Comparison of ENCODE assay signal across 24 mouse cellular contexts in the genomic region with DNA sequence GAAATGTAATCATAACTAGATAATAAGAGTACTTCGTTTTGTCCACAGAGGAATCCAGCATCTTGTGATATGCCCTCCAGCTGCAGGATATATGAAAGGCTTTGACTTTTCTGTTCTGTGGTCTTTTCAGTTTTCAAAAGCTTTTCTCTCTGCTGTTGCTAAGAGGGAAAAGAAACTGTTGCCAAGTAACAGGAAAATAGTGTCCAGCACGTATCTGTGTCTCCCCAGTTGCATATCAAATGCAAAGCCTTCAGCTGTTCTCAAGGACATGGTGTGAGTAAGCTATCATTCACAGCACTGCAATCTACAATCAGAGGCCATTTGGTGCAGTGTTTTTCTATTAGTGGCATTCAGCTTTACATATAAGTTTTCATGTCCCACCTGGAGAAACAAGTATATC.
A peak's percentile ranks its signal among the peaks of the same experiment; 100 is the strongest.
DNase-seq lines count a peak whose midpoint lies in the region; ATAC-seq lines count a peak whose summit lies in the region.
"Had no signal": no experiment of that assay in that cellular context is flagged by ENCODE, and none has a peak within 500 bp of the region (broad histone marks: within the 10 kb centered on the region; RNA-seq: fewer than 3 reads in every experiment).

No protein-coding gene starts in this region.

- no peaks in the 10 kb centered on the region for H3K4me1 ChIP-seq in forebrain, embryonic 14.5 days (ENCODE audit: control insufficient read depth, insufficient read depth, low read length)
- H3K4me1 ChIP-seq in forebrain, embryonic 10.5 days: no peaks in the 10 kb centered on the region
- no peaks in the 10 kb centered on the region for H3K4me1 ChIP-seq in midbrain, embryonic 11.5 days (ENCODE audit: control insufficient read depth, insufficient read depth, low read length)
- H3K4me1 ChIP-seq in midbrain, embryonic 10.5 days: 0 out of 2 replicates have a peak, but pooled peaks cover 4% of the 10 kb centered on the region
- H3K4me1 ChIP-seq in midbrain, embryonic 14.5 days (ENCODE audit: control insufficient read depth, insufficient read depth, low read length): no peaks in the 10 kb centered on the region; the same call in 1 of the 2 replicates
- H3K4me1 ChIP-seq: embryonic facial prominence, embryonic 15.5 days; heart, embryonic 12.5 days; limb, embryonic 12.5 days had no signal

- ATAC-seq in forebrain, embryonic 14.5 days: no peak; the same call in 1 of the 2 replicates
- ATAC-seq in midbrain, embryonic 11.5 days (ENCODE audit: low FRiP score): peak; percentile 44; the same call in 1 of the 2 replicates
- peak; percentile 37; the same call in 1 of the 2 replicates for ATAC-seq in midbrain, embryonic 14.5 days (ENCODE audit: low FRiP score, low TSS enrichment)
- ATAC-seq: intestine, postnatal 0 days; liver, postnatal 0 days; lung, postnatal 0 days; Patski had no signal

- no peak overlapping the region for H3K4me3 ChIP-seq in forebrain, embryonic 14.5 days (ENCODE audit: low read depth, low read length)
- H3K4me3 ChIP-seq in forebrain, embryonic 10.5 days: no peak overlapping the region
- no peak overlapping the region for H3K4me3 ChIP-seq in midbrain, embryonic 11.5 days (ENCODE audit: low read depth, low read length)
- no peak overlapping the region for H3K4me3 ChIP-seq in midbrain, embryonic 10.5 days
- H3K4me3 ChIP-seq in midbrain, embryonic 14.5 days (replicated peaks; ENCODE audit: low read depth, low read length): no peak overlapping the region
- H3K4me3 ChIP-seq: embryonic facial prominence, embryonic 15.5 days; heart, embryonic 12.5 days; limb, embryonic 12.5 days had no signal

- 39% methylated on average over 2 of the region's 2 CpGs for WGBS in forebrain, embryonic 14.5 days
- 70% methylated on average over 2 of the region's 2 CpGs for WGBS in forebrain, embryonic 10.5 days
- 42% methylated on average over 2 of the region's 2 CpGs for WGBS in midbrain, embryonic 11.5 days
- 64% methylated on average over 2 of the region's 2 CpGs for WGBS in midbrain, embryonic 10.5 days
- WGBS in midbrain, embryonic 14.5 days: 12% methylated on average over 2 of the region's 2 CpGs

- H3K9ac ChIP-seq in forebrain, embryonic 14.5 days (ENCODE audit: low read length): no peak overlapping the region
- H3K9ac ChIP-seq in midbrain, embryonic 11.5 days (ENCODE audit: low read length): no peak overlapping the region
- H3K9ac ChIP-seq in midbrain, embryonic 14.5 days (replicated peaks; ENCODE audit: low read length): no peak overlapping the region
- H3K9ac ChIP-seq: embryonic facial prominence, embryonic 15.5 days; heart, embryonic 12.5 days; limb, embryonic 12.5 days; liver, postnatal 0 days had no signal

- peak; percentile 39 for DNase-seq in forebrain, embryonic 14.5 days (ENCODE audit: low spot score)
- DNase-seq in forebrain, embryonic 10.5 days (ENCODE audit: extremely low spot score, low spot score): no peak
- no peak for DNase-seq in midbrain, embryonic 11.5 days (ENCODE audit: low spot score, missing footprints)
- no peak for DNase-seq in midbrain, embryonic 10.5 days (ENCODE audit: low spot score)
- peak; percentile 59 for DNase-seq in midbrain, embryonic 14.5 days
- no peak for DNase-seq in frontal cortex, postnatal 25 days (ENCODE audit: low spot score in 2 of 2)
- DNase-seq in Muller cell, postnatal 12 days (ENCODE audit: inconsistent ontology term): no peak
- DNase-seq: adrenal gland, postnatal 36 days; cerebellum, adult 18-20 months; cerebellum, postnatal 14 days; gastrocnemius, postnatal 14 days; heart, postnatal 10 days; kidney, postnatal 36 days; layer of hippocampus, postnatal 36 days; liver, postnatal 0 days had no signal

- no peaks in the 10 kb centered on the region for H3K27me3 ChIP-seq in forebrain, embryonic 14.5 days (replicated peaks; ENCODE audit: control insufficient read depth, insufficient read depth, low read length)
- H3K27me3 ChIP-seq in forebrain, embryonic 10.5 days (ENCODE audit: poor library complexity, severe bottlenecking): no peaks in the 10 kb centered on the region
- H3K27me3 ChIP-seq in midbrain, embryonic 11.5 days (ENCODE audit: control insufficient read depth, insufficient read depth, low read length): no peaks in the 10 kb centered on the region
- H3K27me3 ChIP-seq in midbrain, embryonic 10.5 days (ENCODE audit: low read depth, poor library complexity, severe bottlenecking): no peaks in the 10 kb centered on the region
- no peaks in the 10 kb centered on the region for H3K27me3 ChIP-seq in midbrain, embryonic 14.5 days (ENCODE audit: control insufficient read depth, insufficient read depth, low read length)
- H3K27me3 ChIP-seq: embryonic facial prominence, embryonic 15.5 days; heart, embryonic 12.5 days; limb, embryonic 12.5 days had no signal

- no peaks in the 10 kb centered on the region for H3K9me3 ChIP-seq in forebrain, embryonic 14.5 days (replicated peaks; ENCODE audit: control insufficient read depth, low read length)
- H3K9me3 ChIP-seq in forebrain, embryonic 10.5 days: no peaks in the 10 kb centered on the region
- H3K9me3 ChIP-seq in midbrain, embryonic 11.5 days (ENCODE audit: control insufficient read depth, low read length): no peaks in the 10 kb centered on the region
- H3K9me3 ChIP-seq in midbrain, embryonic 10.5 days (replicated peaks): no peaks in the 10 kb centered on the region
- no peaks in the 10 kb centered on the region for H3K9me3 ChIP-seq in midbrain, embryonic 14.5 days (ENCODE audit: control insufficient read depth, low read length)
- H3K9me3 ChIP-seq: embryonic facial prominence, embryonic 15.5 days; heart, embryonic 12.5 days; limb, embryonic 12.5 days had no signal

- no peak overlapping the region for H3K27ac ChIP-seq in forebrain, embryonic 14.5 days (ENCODE audit: low read depth, low read length)
- H3K27ac ChIP-seq in forebrain, embryonic 10.5 days: no peak overlapping the region
- H3K27ac ChIP-seq in midbrain, embryonic 11.5 days (ENCODE audit: low read depth, low read length): no peak overlapping the region
- no peak overlapping the region for H3K27ac ChIP-seq in midbrain, embryonic 10.5 days (replicated peaks)
- H3K27ac ChIP-seq in midbrain, embryonic 14.5 days (replicated peaks; ENCODE audit: low read depth, low read length): no peak overlapping the region
- H3K27ac ChIP-seq: embryonic facial prominence, embryonic 15.5 days; limb, embryonic 12.5 days; macrophage; stomach, postnatal 0 days had no signal

- no peaks in the 10 kb centered on the region for H3K36me3 ChIP-seq in forebrain, embryonic 14.5 days (ENCODE audit: control insufficient read depth, insufficient read depth, low read length)
- no peaks in the 10 kb centered on the region for H3K36me3 ChIP-seq in forebrain, embryonic 10.5 days (replicated peaks)
- H3K36me3 ChIP-seq in midbrain, embryonic 11.5 days (ENCODE audit: control insufficient read depth, insufficient read depth, low read length): no peaks in the 10 kb centered on the region
- no peaks in the 10 kb centered on the region for H3K36me3 ChIP-seq in midbrain, embryonic 10.5 days
- H3K36me3 ChIP-seq in midbrain, embryonic 14.5 days (ENCODE audit: control insufficient read depth, insufficient read depth, low read length): no peaks in the 10 kb centered on the region
- H3K36me3 ChIP-seq: embryonic facial prominence, embryonic 15.5 days; heart, embryonic 12.5 days; limb, embryonic 12.5 days had no signal

- H3K4me2 ChIP-seq in forebrain, embryonic 14.5 days (ENCODE audit: low read length): no peak overlapping the region
- no peak overlapping the region for H3K4me2 ChIP-seq in midbrain, embryonic 11.5 days
- no peak overlapping the region for H3K4me2 ChIP-seq in midbrain, embryonic 14.5 days (ENCODE audit: low read length)
- H3K4me2 ChIP-seq: embryonic facial prominence, embryonic 15.5 days; heart, embryonic 12.5 days; limb, embryonic 12.5 days; liver, embryonic 11.5 days had no signal

Comparison
In these comparisons a context has a peak if more than half of its experiments do, and no peak if none do; other contexts are left out.
1. DNase-seq: peak in forebrain, embryonic 14.5 days (single experiment) and midbrain, embryonic 14.5 days (single experiment); none in forebrain, embryonic 10.5 days (single experiment), midbrain, embryonic 11.5 days (single experiment), midbrain, embryonic 10.5 days (single experiment), frontal cortex, postnatal 25 days (0 of 2) and Muller cell, postnatal 12 days (single experiment).